Mouse (Mus musculus) heart, embryonic 11.5 days (tissue): Measurements from ENCODE around the gene Zfp248. TPM values are rescaled to one million over a fixed set of nuclear protein-coding genes. Genes with fewer than 3 reads are reported as not detected.

Experiments
- ATAC-seq: fragments of 200-750 bp; cut with Nextera tagmentation; replicated peaks from 2 replicates; pipeline ENCODE4 v1.8.0; 2017; ENCODE audit warnings: moderate library complexity; ENCODE audit not compliant: insufficient number of reproducible peaks, low FRiP score, low TSS enrichment
- H3K27ac ChIP-seq: fragments of 300-500 bp; sonication (generic); 2 replicates; pipeline ENCODE4 v1.5.1; 2014; ENCODE audit warnings: mild to moderate bottlenecking, low read depth, low read length
- H3K27me3 ChIP-seq: fragments of 300-500 bp; sonication (generic); 2 replicates; pipeline ENCODE4 v1.6.1; 2014; ENCODE audit warnings: mild to moderate bottlenecking, low read length, mixed read lengths; ENCODE audit not compliant: control insufficient read depth, insufficient read depth
- H3K36me3 ChIP-seq: fragments of 300-500 bp; sonication (generic); 2 replicates; pipeline ENCODE4 v1.6.1; 2014; ENCODE audit warnings: mild to moderate bottlenecking, low read length, moderate library complexity, mixed read lengths; ENCODE audit not compliant: control insufficient read depth, insufficient read depth
- H3K4me1 ChIP-seq: fragments of 300-500 bp; sonication (generic); 2 replicates; pipeline ENCODE4 v1.6.1; 2014; ENCODE audit warnings: low read length; ENCODE audit not compliant: control insufficient read depth, insufficient read depth
- H3K4me2 ChIP-seq: fragments of 300-500 bp; sonication (generic); 2 replicates; pipeline ENCODE4 v1.6.1; 2014; ENCODE audit warnings: mild to moderate bottlenecking, moderate library complexity
- H3K4me3 ChIP-seq: fragments of 300-500 bp; sonication (generic); 2 replicates; pipeline ENCODE4 v1.5.1; 2014; ENCODE audit warnings: low read depth, low read length
- H3K9ac ChIP-seq: fragments of 300-500 bp; sonication (generic); 2 replicates; pipeline ENCODE4 v1.6.1; 2014; ENCODE audit warnings: mild to moderate bottlenecking, low read depth, low read length, moderate library complexity
- H3K9me3 ChIP-seq: fragments of 300-500 bp; sonication (generic); replicated peaks from 2 replicates; pipeline ENCODE4 v1.6.1; 2016; ENCODE audit warnings: low read length; ENCODE audit not compliant: control insufficient read depth
- WGBS: fragments of 180-500 bp; shearing (Covaris S2); extraction: QIAGEN DNeasy Blood & Tissue Kit; methylation state at CpG from one replicate; pipeline ENCODE4 v1.1.7; 2014; ENCODE audit not compliant: insufficient replicate concordance; 5-methylcytosine and 5-hydroxymethylcytosine counted together
- polyA plus RNA-seq: library from polyadenylated mRNA; unstranded; fragments of >200 nt; fragmentation: Nextera tagmentation; extraction: Ambion mirVana; gene quantifications from 2 replicates; pipeline ENCODE4 v1.2.1, GENCODE M21; 2014

Zfp248 gene
- polyA plus RNA-seq, 1 experiment from 2014 or later: 5.0 TPM

DNA sequence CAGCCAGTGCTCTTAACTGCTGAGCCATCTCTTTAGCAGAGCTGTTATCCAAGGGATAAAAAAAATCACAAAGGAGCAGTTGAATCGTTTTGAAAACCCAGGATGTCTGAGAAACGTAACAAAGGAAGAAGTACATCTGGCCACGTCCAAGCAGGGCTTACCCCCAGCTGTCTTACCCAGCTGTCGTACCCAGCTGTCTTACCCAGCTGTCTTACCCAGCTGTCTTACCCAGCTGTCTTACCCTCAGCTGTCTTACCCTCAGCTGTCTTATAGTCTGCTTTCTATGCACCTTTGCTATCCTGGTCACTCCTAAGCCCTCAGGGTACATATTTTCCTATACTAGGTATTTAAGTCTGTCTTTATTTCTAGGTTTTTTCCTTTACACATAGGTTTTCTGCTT is 23.8 kb downstream of the Zfp248 start:
- Histone ChIP-seq H3K9ac (no peak overlapping the region), H3K36me3 (peaks cover 27% of the 10 kb centered on the region), H3K27me3 (no peaks in the 10 kb centered on the region), H3K9me3 (peaks cover 13% of the 10 kb centered on the region), H3K4me2 (no peak overlapping the region), H3K4me1 (no peaks in the 10 kb centered on the region), H3K27ac (no peak overlapping the region), H3K4me3 (no peak overlapping the region)
- no peak for ATAC-seq
- WGBS: 93% methylated on average over 4 of the region's 4 CpGs

DNA sequence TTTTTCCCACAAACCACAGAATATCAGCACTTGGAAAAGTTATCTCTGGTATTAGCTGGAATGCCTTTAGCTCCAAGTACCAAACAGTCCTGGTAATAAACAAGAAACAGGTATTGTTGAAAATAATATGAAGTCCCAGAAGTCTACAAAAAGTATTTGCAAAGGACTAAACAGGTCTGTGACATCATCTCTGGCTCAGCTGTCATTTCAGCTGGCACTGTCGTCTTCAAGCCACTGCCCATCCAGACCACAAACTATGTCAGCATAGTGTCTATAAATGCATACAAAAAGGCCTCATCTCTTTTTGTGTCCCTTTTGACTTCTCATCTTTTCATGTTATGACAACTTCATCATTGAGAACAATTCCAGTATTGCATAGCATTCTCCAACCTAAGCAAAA is 28.7 kb downstream of the Zfp248 start:
- H3K9me3 ChIP-seq: peaks cover 13% of the 10 kb centered on the region

DNA sequence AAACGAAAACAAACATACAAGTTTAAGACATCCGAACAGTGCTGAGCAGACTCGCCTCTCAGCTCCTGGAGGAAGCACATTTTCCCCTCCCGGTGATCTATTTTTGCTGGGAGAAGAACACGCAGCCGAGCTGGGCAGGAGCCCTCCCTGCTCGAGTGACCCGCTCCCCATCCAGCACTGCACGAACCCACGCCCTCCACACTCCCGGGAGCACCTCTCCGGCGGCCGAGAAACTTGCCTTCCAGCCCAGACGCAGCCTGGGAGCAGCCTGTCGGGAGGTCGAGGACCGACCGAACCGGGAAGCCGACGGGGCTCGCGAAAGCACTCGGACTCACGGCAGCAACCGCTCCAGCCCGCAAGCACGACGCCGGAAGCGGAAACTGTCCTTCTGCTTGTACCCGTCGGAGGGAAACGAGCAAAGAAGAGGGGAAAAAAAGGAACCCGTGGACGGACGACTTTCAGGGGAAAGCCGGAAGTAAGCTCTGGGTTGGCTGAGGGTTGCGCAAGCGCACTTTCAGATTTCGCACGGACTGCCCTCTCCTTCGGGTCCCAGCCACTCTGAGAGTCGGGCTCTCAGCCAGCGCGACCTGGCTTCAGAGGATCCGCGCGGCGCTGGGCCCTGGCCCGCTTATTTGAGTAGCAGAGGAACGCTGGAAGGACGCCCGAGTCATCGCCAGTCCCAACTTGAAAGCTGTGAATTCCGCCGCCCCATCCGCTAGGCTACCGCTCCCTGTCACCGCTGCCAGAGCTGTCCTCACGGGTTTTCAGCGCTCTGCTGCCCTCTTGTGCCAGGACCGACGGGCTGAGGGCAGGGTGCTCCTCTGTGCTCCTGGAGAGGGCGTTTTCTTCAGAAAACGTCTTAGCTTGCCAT is 36.0 kb downstream of the Zfp248 start, which contains the start of gene Bms1:
TSS of gene Bms1 (minus strand) at position 425 of the 871 bp plus-strand sequence.
- peak within 1 kb of the TSS; percentile 68 for H3K4me2 ChIP-seq
- H3K9ac ChIP-seq: peak within 1 kb of the TSS; percentile 75
- H3K27me3 ChIP-seq: no peaks in the 10 kb centered on the region
- no peaks in the 10 kb centered on the region for H3K9me3 ChIP-seq
- peak; percentile 93 for ATAC-seq
- 0 out of 2 replicates have a peak within 1 kb of the TSS, but pooled peaks have one; percentile 16 for H3K27ac ChIP-seq
- H3K4me1 ChIP-seq: peaks cover 3% of the 10 kb centered on the region; the same call in 1 of the 2 replicates
- H3K4me3 ChIP-seq: peak within 1 kb of the TSS; percentile 61
- under 1% methylated on average over 67 of the region's 67 CpGs for WGBS
- peaks cover 6% of the 10 kb centered on the region; the same call in 1 of the 2 replicates for H3K36me3 ChIP-seq

More for the DNA sequence above, 28.7 kb downstream of the Zfp248 start:
- H3K4me3 ChIP-seq: no peak overlapping the region
- no peak for ATAC-seq
- H3K4me1 ChIP-seq: no peaks in the 10 kb centered on the region
- 92% methylated on average over 1 of the region's 1 CpGs for WGBS
- peaks cover 25% of the 10 kb centered on the region for H3K36me3 ChIP-seq
- no peaks in the 10 kb centered on the region for H3K27me3 ChIP-seq
- no peak overlapping the region for H3K9ac ChIP-seq
- H3K27ac ChIP-seq: no peak overlapping the region
- no peak overlapping the region for H3K4me2 ChIP-seq

- Histone ChIP-seq H3K9ac (no peak overlapping the region), H3K36me3 (peaks cover 28% of the 10 kb centered on the region), H3K4me2 (no peak overlapping the region), H3K27me3 (no peaks in the 10 kb centered on the region), H3K4me1 (no peaks in the 10 kb centered on the region), H3K27ac (no peak overlapping the region), H3K9me3 (no peaks in the 10 kb centered on the region), H3K4me3 (no peak overlapping the region)
- WGBS: 77% methylated on average over 1 of the region's 1 CpGs
- no peak for ATAC-seq
Observed at GRCm38 (mm10) chr6:118410428-118410827, 44.9 kb downstream of the Zfp248 start.

- H3K4me1 ChIP-seq: no peaks in the 10 kb centered on the region
- WGBS: 88% methylated on average over 5 of the region's 5 CpGs
- H3K27ac ChIP-seq: no peak overlapping the region
- no peaks in the 10 kb centered on the region for H3K9me3 ChIP-seq
- H3K9ac ChIP-seq: no peak overlapping the region
- peaks cover 32% of the 10 kb centered on the region for H3K36me3 ChIP-seq
- H3K4me3 ChIP-seq: no peak overlapping the region
- no peak for ATAC-seq
- H3K4me2 ChIP-seq: no peak overlapping the region
- no peaks in the 10 kb centered on the region for H3K27me3 ChIP-seq
Observed at GRCm38 (mm10) chr6:118408510-118408909, 46.8 kb downstream of the Zfp248 start.

DNA sequence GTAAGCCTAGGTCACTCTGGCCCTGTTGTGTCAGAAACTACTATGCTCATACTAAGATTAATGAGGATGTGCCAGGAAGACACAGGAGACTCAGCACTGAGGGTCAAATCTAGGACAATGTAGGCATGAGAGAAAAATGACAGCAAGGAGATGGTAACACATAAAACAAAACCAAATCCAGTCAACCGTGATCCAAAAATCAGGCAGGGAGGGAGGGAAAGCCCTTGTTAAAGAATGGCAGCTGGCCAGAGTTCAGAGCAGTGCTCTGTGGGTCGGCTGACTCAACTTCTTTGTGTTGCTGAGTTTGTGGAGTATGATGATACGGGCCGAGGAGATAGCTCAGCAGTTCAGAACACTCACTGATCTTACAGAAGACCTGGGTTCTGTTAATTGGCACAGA is 48.9 kb downstream of the Zfp248 start:
- H3K4me1 ChIP-seq: no peaks in the 10 kb centered on the region
- peaks cover 27% of the 10 kb centered on the region for H3K36me3 ChIP-seq
- H3K27me3 ChIP-seq: no peaks in the 10 kb centered on the region
- no peak for ATAC-seq
- H3K4me2 ChIP-seq: no peak overlapping the region
- H3K4me3 ChIP-seq: no peak overlapping the region
- WGBS: 85% methylated on average over 4 of the region's 4 CpGs
- H3K9me3 ChIP-seq: no peaks in the 10 kb centered on the region
- H3K9ac ChIP-seq: no peak overlapping the region
- H3K27ac ChIP-seq: no peak overlapping the region

- ATAC-seq: no peak
- no peaks in the 10 kb centered on the region for H3K9me3 ChIP-seq
- no peaks in the 10 kb centered on the region for H3K27me3 ChIP-seq
- H3K4me2 ChIP-seq: no peak overlapping the region
- H3K4me1 ChIP-seq: no peaks in the 10 kb centered on the region
- H3K27ac ChIP-seq: no peak overlapping the region
- no peak overlapping the region for H3K4me3 ChIP-seq
- H3K36me3 ChIP-seq: peaks cover 10% of the 10 kb centered on the region
- H3K9ac ChIP-seq: no peak overlapping the region
Observed at GRCm38 (mm10) chr6:118390746-118391145, 64.6 kb downstream of the Zfp248 start.

DNA sequence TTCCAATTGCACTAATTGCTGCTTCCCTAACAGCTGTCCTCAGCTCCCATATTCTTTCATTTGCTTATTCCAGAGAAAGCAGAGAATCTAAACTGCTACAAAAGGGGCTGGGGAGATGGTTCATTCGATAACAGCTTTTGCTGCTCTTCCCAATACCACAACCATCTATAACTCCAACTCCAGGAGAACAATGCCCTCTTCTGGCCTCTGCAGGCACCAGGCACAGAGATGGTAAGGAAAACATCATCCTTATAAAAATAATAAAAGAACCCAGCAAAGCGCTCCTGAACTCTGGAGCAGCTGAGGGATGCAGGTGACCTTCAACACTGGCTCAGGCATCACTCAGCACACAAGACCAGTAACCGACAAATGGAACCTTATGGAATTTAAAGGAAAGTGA is 69.4 kb downstream of the Zfp248 start:
- H3K4me3 ChIP-seq: no peak overlapping the region

GRCm38 (mm10) chr6:118381234-118381633 is 74.1 kb downstream of the Zfp248 start:
- no peak overlapping the region for H3K27ac ChIP-seq

More for the DNA sequence above, 69.4 kb downstream of the Zfp248 start:
- ATAC-seq: no peak
- Histone ChIP-seq H3K9ac (no peak overlapping the region), H3K4me1 (no peaks in the 10 kb centered on the region), H3K27ac (no peak overlapping the region), H3K36me3 (peaks cover 21% of the 10 kb centered on the region), H3K27me3 (no peaks in the 10 kb centered on the region), H3K4me2 (no peak overlapping the region), H3K9me3 (no peaks in the 10 kb centered on the region)
- WGBS: 89% methylated on average over 3 of the region's 3 CpGs

More at GRCm38 (mm10) chr6:118381234-118381633, 74.1 kb downstream of the Zfp248 start:
- Histone ChIP-seq H3K9ac (no peak overlapping the region), H3K27me3 (peaks cover 13% of the 10 kb centered on the region), H3K9me3 (no peaks in the 10 kb centered on the region), H3K4me1 (no peaks in the 10 kb centered on the region), H3K4me3 (no peak overlapping the region), H3K4me2 (no peak overlapping the region), H3K36me3 (peaks cover 16% of the 10 kb centered on the region)
- no peak for ATAC-seq
- 77% methylated on average over 4 of the region's 4 CpGs for WGBS
